Mouse (Mus musculus) heart, embryonic 16.5 days (tissue): ENCODE measurements at regions not wholly inside any gene's neighbourhood (a gene's known extent, or its start where the extent isn't known, plus 50 kb on each side); places are given as distances from the start of the nearest gene placed in this dataset.

Experiments used
- ATAC-seq: fragments of 200-750 bp; cut with Nextera tagmentation; replicated peaks from 2 replicates; pipeline ENCODE4 v1.8.0; 2017; ENCODE audit warnings: moderate number of reproducible peaks; ENCODE audit not compliant: insufficient read depth, low FRiP score; ENCODE audit errors: extremely low read depth
- H3K27ac ChIP-seq: fragments of 300-500 bp; sonication (generic); 2 replicates; pipeline ENCODE4 v1.5.1; 2014; ENCODE audit warnings: mild to moderate bottlenecking, low read length, control low read depth, moderate library complexity
- H3K27me3 ChIP-seq: fragments of 300-500 bp; sonication (generic); 2 replicates; pipeline ENCODE4 v1.6.1; 2014; ENCODE audit warnings: low read length, mixed read lengths; ENCODE audit not compliant: control insufficient read depth, insufficient read depth
- H3K36me3 ChIP-seq: fragments of 300-500 bp; sonication (generic); 2 replicates; pipeline ENCODE4 v1.6.1; 2014; ENCODE audit not compliant: control insufficient read depth, insufficient read depth
- H3K4me1 ChIP-seq: fragments of 300-500 bp; sonication (generic); 2 replicates; pipeline ENCODE4 v1.6.1; 2014; ENCODE audit warnings: low read length, mixed read lengths; ENCODE audit not compliant: control insufficient read depth, insufficient read depth
- H3K4me2 ChIP-seq: fragments of 300-500 bp; sonication (generic); 2 replicates; pipeline ENCODE4 v1.6.1; 2014; ENCODE audit warnings: low read depth, mild to moderate bottlenecking, control low read depth, low read length
- H3K4me3 ChIP-seq: fragments of 300-500 bp; sonication (generic); 2 replicates; pipeline ENCODE4 v1.5.1; 2014; ENCODE audit warnings: mild to moderate bottlenecking, control low read depth, low read length
- H3K9ac ChIP-seq: fragments of 300-500 bp; sonication (generic); 2 replicates; pipeline ENCODE4 v1.6.1; 2014; ENCODE audit warnings: low read length, control low read depth
- H3K9me3 ChIP-seq: fragments of 300-500 bp; sonication (generic); replicated peaks from 2 replicates; pipeline ENCODE4 v1.6.1; 2016; ENCODE audit warnings: low read length; ENCODE audit not compliant: control insufficient read depth
- WGBS: fragments of 180-500 bp; shearing (Covaris S2); extraction: QIAGEN DNeasy Blood & Tissue Kit; methylation state at CpG from one replicate; pipeline ENCODE4 v1.1.7; 2014; 5-methylcytosine and 5-hydroxymethylcytosine counted together

DNA sequence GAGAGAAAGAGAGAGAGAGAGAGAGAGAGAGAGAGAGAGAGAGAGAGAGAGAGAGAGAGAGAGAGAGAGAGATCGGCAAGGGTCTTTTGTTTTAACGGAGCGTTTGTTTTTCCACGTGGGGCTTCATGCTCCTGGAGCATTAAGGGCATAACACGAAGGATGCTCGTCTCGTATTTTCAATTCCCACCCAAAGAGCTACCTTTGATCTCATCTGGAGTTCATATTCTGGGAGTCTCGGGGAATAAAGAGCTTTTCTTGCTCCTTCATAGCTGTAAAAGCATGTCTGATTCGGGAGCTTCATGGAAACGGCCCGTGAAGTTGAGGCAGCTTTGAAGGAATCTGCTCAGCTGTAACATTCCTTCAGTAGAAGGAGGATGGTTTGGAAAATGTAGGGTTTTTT is 174.5 kb upstream of the Mocs2 start:
- ATAC-seq = no peak
- Histone ChIP-seq H3K4me1 (no peaks in the 10 kb centered on the region), H3K9ac (no peak overlapping the region), H3K36me3 (no peaks in the 10 kb centered on the region), H3K4me2 (no peak overlapping the region), H3K4me3 (no peak overlapping the region), H3K9me3 (no peaks in the 10 kb centered on the region), H3K27me3 (no peaks in the 10 kb centered on the region), H3K27ac (no peak overlapping the region)
- 69% methylated on average over 11 of the region's 11 CpGs for WGBS

DNA sequence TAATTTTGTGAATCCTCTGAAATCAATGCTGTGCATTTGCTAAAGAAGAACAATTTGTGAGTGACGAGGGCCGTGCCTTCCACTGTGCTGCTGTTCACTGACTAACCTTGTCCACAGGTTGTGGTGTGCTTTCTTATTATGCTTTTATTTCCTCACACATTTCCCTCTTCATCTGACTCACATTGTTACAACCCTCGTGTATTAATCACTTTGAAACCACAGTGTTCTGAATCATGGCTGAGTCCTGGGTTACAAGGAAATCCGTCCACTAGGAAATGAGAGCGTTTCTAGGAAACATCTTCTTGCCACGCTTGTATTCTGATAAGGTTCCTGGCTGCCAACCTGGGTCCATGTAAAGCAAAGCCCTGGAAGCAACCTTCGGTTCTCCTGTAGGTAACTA is 163.8 kb upstream of the Mocs2 start:
- no peak overlapping the region for H3K4me2 ChIP-seq
- H3K27me3 ChIP-seq = no peaks in the 10 kb centered on the region
- no peaks in the 10 kb centered on the region for H3K4me1 ChIP-seq
- no peak overlapping the region for H3K9ac ChIP-seq
- H3K9me3 ChIP-seq = no peaks in the 10 kb centered on the region
- H3K4me3 ChIP-seq = no peak overlapping the region
- no peak overlapping the region for H3K27ac ChIP-seq
- WGBS = 71% methylated on average over 7 of the region's 7 CpGs
- ATAC-seq = no peak
- no peaks in the 10 kb centered on the region for H3K36me3 ChIP-seq

DNA sequence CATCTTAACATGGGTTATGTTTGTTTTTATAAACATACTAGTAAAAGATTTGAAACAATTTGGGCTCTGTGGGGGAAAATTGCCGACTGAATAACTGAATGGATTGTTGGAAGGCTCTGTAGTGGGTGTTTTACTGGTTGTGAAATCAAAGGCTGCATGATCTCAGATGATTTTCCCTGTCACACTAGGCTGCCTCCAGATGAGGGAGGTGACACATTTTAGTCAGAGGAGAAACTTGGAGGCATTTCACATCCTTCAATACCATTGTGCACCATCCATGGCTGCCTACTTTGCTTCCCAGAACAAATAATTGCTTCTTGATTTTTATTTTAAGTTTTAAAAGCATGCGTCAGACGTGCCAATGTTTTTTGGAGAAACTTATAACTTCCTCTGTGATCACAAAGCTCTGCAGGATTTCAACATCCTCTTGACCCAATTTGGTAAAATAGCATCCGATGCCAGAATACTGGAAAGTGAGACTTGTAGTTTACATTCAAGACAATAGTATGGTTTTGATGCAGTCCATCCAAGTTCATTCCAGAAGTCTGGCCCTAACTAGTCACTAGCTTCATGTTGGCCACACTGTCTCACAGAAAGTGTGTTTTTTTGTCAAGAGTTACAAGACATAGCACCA is 163.0 kb upstream of the Mocs2 start:
- H3K36me3 ChIP-seq = no peaks in the 10 kb centered on the region
- no peaks in the 10 kb centered on the region for H3K4me1 ChIP-seq
- no peak overlapping the region for H3K4me2 ChIP-seq
- no peak overlapping the region for H3K27ac ChIP-seq
- no peak overlapping the region for H3K4me3 ChIP-seq
- H3K9ac ChIP-seq = no peak overlapping the region
- 72% methylated on average over 4 of the region's 4 CpGs for WGBS
- H3K27me3 ChIP-seq = no peaks in the 10 kb centered on the region
- ATAC-seq = no peak
- no peaks in the 10 kb centered on the region for H3K9me3 ChIP-seq

DNA sequence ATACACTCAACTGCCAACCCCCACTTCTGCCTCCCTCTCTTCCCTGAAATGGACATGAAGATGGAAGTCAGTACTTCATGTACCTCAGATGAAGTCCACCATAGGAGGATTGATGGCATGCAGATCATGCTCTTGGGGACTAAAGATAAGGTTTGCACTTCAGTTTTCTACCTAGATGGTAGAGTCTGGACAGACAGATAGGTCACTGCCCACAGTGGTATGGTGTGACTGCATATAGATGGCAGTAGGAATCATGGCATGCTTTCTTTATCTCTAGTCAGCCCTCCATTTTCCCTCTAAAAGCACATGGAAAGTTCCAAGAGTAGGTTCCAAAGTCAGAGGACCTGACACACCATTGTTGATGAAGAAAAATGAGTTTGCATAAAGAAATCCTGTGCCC is 145.6 kb upstream of the Mocs2 start:
- Histone ChIP-seq H3K27ac (no peak overlapping the region), H3K27me3 (no peaks in the 10 kb centered on the region), H3K4me3 (no peak overlapping the region), H3K36me3 (no peaks in the 10 kb centered on the region), H3K4me2 (no peak overlapping the region), H3K9ac (no peak overlapping the region), H3K9me3 (no peaks in the 10 kb centered on the region; the same call in 1 of the 2 replicates), H3K4me1 (no peaks in the 10 kb centered on the region)
- ATAC-seq = no peak

DNA sequence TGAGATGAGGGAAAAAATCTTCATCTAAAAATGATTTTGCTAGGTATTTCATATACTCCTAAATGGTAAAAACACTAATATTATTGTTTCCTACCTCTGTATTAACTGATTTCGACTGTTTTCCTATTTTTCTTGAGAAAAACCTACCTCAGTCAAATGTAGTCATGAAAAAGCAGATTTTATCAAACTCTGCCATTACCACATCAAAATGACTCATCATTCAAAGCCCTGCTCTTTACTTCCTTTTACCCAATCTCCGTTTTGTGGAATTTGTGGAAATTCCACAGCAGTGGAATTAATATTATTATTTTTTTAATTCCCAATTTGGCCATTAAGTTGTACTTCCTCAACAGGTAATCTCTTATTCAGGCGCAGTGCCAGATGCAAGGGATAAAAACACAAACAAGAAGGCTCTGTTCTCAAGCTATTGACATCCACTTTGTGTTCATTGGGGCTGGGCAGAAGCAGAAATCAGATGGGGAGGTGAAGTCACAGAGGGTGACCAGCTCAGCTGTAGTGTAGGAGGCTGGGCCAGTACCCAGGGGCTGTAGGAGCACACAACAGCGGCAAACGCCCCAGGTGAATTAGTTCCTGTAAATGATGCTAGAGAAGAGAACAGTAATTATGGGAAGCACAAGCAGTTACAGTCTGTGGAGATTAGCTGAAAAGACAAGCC is 138.2 kb upstream of the Mocs2 start:
- Histone ChIP-seq H3K4me2 (no peak overlapping the region), H3K9ac (no peak overlapping the region), H3K27ac (no peak overlapping the region), H3K36me3 (no peaks in the 10 kb centered on the region), H3K4me1 (no peaks in the 10 kb centered on the region), H3K9me3 (no peaks in the 10 kb centered on the region), H3K4me3 (no peak overlapping the region), H3K27me3 (no peaks in the 10 kb centered on the region)
- no peak for ATAC-seq
- WGBS = 64% methylated on average over 5 of the region's 5 CpGs

DNA sequence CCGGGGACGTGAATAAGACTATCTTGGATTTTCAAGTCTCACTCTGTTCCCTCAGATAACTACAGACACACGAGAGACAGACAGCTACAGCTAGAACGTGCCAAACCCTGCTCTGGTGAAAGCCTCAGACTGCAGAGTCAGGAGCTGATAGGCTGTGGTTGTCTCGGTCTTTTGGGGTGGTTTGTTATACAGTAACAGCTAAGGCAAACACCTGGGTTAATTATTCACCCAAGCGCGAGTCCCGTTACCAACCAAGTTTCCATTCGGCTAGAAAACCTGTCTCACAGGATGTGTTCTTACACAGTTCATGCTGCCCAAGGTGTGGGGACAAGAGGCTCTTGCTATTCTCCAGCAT is 137.7 kb upstream of the Mocs2 start:
- Histone ChIP-seq H3K4me3 (no peak overlapping the region), H3K27me3 (no peaks in the 10 kb centered on the region), H3K9ac (no peak overlapping the region), H3K27ac (no peak overlapping the region), H3K36me3 (no peaks in the 10 kb centered on the region), H3K4me1 (no peaks in the 10 kb centered on the region), H3K9me3 (no peaks in the 10 kb centered on the region), H3K4me2 (no peak overlapping the region)
- ATAC-seq = no peak
- WGBS = 50% methylated on average over 9 of the region's 9 CpGs

DNA sequence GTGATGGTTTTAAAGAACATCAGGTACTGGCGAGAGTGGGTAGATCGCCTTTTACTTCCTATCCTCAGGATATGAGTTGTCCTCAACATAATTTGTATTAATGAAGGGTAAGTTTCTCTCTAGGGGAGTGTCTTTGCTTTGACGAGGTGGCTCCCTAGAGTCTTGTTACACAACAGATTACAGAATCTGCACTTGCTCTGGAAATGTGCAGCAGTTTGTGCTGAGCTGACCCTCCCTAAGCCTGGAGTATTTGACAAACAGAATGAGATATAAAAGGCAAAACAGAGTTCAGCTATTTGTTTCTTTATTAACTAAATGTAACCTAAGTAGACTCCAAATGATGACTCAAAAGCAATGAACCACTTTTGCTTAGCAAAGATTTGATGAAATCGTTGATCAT is 136.8 kb upstream of the Mocs2 start:
- no peaks in the 10 kb centered on the region for H3K27me3 ChIP-seq
- no peak for ATAC-seq
- 69% methylated on average over 4 of the region's 4 CpGs for WGBS
- H3K36me3 ChIP-seq = no peaks in the 10 kb centered on the region
- H3K9ac ChIP-seq = no peak overlapping the region
- H3K4me1 ChIP-seq = no peaks in the 10 kb centered on the region
- no peak overlapping the region for H3K27ac ChIP-seq
- no peak overlapping the region for H3K4me3 ChIP-seq
- H3K4me2 ChIP-seq = no peak overlapping the region
- no peaks in the 10 kb centered on the region for H3K9me3 ChIP-seq

DNA sequence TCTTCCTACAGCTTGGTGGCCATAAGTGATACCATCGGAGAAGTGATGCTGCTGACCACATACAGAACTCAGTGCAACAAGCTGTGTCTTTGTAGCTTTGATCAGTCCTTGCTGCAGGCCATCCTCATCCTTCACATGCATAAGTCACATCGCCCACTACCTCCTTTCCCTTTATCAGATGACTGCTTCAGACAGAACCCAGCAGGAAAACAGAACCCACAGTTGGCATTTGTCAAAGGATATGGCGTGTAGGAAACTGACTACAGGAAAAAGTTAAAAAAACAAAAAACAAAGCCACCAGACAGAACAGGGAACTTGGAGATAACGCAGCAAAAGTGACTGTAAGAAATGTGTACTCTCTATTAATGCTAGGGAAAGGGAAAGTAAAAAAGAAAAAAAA is 136.1 kb upstream of the Mocs2 start:
- ATAC-seq = no peak
- 64% methylated on average over 4 of the region's 4 CpGs for WGBS
- no peak overlapping the region for H3K4me3 ChIP-seq
- no peak overlapping the region for H3K4me2 ChIP-seq
- H3K36me3 ChIP-seq = no peaks in the 10 kb centered on the region
- no peaks in the 10 kb centered on the region for H3K4me1 ChIP-seq
- no peak overlapping the region for H3K9ac ChIP-seq
- H3K27me3 ChIP-seq = no peaks in the 10 kb centered on the region
- H3K27ac ChIP-seq = no peak overlapping the region
- H3K9me3 ChIP-seq = no peaks in the 10 kb centered on the region

DNA sequence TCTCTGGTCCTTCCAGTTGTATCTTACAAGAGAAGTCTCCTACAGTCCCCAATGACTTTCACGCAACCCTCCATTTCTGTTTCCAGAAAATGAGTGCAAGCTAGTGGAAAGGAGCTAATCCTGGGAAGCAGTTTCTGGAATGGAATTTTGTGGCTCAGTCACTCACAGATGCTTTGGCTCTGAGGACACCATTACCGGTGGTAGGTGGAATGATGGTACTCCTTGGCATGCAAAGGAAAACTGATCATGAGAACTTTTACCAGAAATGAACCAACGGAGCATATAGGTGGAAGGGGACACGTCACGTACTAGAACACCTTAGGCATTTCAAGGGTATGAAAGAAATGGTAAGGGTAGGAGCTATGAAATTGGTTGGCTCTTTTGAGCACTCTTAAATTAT is 135.1 kb upstream of the Mocs2 start:
- H3K27me3 ChIP-seq = no peaks in the 10 kb centered on the region
- no peaks in the 10 kb centered on the region for H3K36me3 ChIP-seq
- H3K4me1 ChIP-seq = no peaks in the 10 kb centered on the region
- no peak overlapping the region for H3K27ac ChIP-seq
- H3K9me3 ChIP-seq = no peaks in the 10 kb centered on the region
- no peak overlapping the region for H3K4me3 ChIP-seq
- WGBS = 94% methylated on average over 5 of the region's 5 CpGs
- no peak for ATAC-seq
- no peak overlapping the region for H3K9ac ChIP-seq
- no peak overlapping the region for H3K4me2 ChIP-seq
